Mouse (Mus musculus) kidney, adult 18-20 months (tissue): ENCODE results near the gene Fau.

Experiments used
- DNase-seq: peaks from one replicate; pipeline ENCODE4 v3.0.0; 2021

The Fau gene

DNA sequence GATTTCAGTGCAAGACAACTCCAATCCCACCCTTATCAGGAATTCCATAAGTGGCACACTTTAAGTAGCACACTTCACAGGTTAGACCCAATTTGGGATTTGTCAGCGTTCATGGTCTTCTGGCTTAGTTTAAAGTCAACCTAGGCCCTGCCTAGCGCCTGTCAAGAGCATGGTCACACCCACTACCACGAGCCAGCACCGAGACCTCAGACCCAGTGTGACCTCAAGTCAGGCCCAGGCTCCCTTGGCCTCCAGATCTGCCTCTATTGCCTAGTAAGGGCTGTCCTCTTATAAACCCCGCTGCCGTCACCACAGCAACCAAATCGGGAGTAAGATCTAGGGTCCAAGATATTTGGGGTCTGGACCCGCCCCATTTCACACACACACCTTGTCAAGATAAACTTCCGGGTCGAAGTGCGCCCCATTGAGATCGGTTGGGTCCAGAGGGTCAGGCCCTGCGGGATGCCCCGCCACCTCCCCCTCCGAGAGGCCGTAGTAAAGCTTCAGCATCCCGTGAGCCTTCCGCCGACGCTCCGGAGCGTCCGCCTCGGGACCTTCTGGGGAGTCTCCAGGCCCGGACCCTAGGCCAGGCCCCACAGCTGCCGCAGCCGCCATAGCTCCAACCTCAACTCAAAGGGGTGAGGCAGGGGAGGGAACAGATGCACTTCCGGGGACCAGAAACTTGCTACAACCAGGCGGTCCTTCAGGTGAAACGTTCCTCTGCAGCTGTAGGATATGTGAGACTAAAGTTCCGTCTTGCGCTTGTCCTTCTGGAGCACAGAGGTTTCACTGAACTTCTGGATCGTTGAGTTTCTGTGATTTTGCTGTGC is 19.1 kb downstream of the Fau start, which contains the start of gene Vps51:
TSS of gene Vps51 (minus strand) at position 668 of the 830 bp plus-strand sequence.
- DNase-seq = peak; percentile 91

DNA sequence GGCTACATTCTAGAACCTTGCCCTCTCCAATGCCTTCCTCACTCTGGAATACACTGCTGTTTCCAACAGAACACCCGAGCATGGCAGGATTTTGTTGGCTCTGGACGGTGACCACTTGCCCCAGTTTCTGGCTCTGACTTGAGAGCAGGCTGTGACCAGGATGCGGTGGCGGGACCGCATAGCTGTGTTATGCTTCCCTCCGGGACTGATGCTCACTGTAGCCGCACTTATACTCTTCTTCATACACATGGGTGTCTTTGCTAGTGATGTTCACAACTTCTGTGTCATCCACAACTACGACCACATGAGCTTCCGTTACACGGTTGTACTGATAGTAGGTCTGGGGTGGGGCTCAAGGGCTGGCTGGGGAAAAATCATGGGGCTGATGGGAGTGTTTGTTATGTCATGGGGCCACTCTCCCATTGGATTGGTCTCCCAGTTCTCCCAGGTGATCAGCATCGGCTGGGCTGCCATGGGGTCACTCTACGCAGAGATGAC is 22.4 kb downstream of the Fau start, which contains the start of gene Tmem262:
TSS of gene Tmem262 (plus strand) at position 51 of the 498 bp plus-strand sequence.
- no peak for DNase-seq

DNA sequence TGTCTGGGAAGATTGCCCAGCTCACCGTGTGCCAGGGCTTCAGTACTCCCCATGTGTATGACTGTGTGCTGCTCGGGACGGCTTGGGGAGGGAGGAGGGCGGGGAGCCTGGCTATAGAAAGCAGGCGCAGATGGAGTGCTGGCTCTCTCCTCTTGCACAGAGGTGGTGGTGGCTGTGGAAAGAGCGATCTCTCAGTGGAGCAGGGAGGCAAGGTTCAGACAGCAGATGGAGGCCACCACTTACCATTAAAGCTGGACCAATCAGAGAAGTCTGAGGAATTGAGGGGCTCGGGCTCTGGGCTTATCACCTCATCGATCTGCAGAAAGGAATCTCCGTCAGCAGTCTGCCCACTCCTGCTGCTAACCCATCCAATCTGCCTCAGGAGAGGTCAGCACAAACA is 24.5 kb downstream of the Fau start, which contains the start of gene Gm28374:
TSS of gene Gm28374 (minus strand) at position 101 of the 400 bp plus-strand sequence.
- no peak for DNase-seq

- peak; percentile 97 for DNase-seq
Measured at GRCm38 (mm10) chr19:6084478-6085248, 27.0 kb downstream of the Fau start, which contains the start of the genes Zfpl1 and Cdca5. Gene Zfpl1, minus strand, starts transcription at chr19:6084956. Gene Cdca5, plus strand, starts transcription at chr19:6084983.

DNA sequence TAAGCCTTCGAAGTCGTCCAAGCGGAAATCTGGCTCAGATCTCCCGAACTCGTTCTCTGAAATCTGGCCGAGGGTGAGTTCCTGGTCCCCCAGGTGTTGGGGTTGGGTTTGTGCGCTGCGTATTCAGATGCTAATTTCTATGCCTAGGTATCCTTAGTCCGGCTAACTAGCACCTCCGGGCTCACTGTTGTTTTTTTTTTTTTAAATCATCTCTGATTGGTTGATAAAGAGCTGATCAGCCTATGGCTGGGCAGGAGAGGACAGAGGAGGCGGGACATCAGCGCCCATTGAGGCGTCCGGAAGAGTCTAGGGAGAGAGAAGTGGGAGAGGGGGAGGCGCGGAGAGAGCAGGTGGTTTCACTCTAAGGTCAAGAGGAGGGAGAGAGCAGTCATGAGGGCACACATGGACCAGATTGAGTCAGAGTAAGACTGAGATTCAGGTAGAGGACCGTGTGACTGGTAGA is 27.8 kb downstream of the Fau start:
- DNase-seq = peak; percentile 52

GRCm38 (mm10) chr19:6088841-6089240 is 31.2 kb downstream of the Fau start:
- DNase-seq = no peak

GRCm38 (mm10) chr19:6094119-6094518 is 36.5 kb downstream of the Fau start, which contains the start of gene AC131692.1:
Gene AC131692.1, plus strand, starts transcription at chr19:6094419.
- no peak for DNase-seq

DNA sequence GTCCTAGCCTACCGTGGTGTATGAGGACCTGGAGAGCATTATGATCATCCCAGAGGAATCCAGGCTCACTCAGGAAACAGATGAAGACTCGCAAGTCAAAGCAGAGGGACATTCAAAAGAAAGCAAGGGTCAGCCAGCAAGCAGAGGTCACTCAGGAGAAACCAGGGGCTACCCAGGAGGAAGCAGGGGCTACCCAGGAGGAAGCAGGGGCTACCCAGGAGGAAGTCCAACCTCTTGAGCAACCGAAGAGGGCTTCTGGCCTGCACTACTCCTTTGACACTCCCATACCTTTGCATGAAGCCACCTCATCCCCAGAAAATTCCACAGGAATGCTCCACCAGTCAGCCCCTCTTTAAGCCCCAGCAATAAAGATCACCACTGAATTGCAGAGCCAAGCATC is 40.2 kb downstream of the Fau start:
- DNase-seq = no peak

DNA sequence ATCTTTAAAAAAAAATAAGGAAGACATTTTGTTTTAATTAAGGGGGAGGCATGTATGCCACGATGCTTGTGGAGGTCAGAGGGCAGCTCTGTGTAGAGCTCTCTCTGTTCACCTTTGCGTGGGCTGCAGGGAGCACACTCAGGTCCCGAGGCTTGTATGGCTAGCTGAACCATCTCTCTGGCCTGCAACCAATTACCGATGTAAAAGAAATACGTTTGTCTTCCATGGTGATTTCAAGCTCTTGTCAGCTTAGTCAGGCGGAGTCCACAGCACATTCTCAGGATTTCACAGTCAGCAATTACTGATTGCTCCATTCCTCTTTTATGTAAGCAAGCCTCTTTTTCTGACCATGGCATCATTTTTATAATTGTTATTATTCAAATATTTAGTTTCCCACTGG is 43.5 kb downstream of the Fau start:
- DNase-seq = no peak

DNA sequence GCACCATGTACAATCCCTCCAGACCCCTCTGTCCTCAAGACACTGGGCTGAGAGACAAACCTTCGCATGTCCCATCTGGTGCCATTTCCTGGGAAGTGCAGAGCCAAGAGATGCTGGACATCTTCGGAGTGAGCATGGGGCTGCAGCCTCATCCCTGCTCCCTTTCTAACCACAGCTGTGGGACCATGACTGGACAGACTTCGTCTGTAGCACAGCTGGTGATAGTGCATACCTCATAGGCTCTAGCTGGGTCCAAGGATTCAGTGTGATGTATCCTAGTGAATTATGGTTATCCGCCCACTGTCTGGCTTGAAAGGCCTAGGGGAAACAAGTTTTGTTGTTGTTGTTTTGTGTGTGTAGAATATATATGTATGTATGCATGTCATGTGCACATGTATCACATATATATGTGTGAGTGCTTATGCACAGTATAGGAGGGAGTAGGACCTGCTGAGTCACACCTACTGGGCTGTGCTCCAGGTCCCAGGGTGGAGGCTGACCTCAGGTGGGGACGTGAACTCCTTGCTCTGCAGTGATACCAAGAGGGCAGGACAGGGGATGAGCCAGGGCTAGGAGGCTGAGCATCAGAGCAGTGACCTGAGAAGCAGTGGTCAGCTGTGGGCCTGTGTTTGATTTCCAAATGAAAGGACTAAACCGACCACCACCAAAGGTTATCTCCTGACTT is 44.7 kb downstream of the Fau start:
- DNase-seq = no peak

DNA sequence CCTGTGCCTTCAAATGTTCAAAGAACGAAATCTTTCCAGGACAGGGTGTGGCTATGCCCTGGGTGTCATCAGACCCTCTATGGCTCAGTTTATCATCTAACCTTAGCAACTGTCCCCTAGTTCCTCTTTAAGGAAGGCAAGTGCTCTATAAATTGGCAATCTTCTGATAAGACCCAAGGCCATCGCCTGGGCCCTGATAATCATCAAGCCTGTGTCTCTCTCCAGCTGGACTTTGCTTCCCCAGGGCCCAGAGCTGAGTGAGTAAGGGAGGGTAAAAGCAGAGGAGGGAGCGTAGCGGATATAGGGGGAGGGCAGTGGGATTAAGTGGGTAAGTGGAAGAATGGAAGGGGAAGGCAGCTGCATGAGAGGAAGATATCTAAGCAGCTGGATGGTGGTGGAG is 46.8 kb downstream of the Fau start:
- no peak for DNase-seq

GRCm38 (mm10) chr19:6105586-6105985 is 47.9 kb downstream of the Fau start, which contains the start of gene Naaladl1:
Gene Naaladl1, plus strand, starts transcription at chr19:6105782.
- DNase-seq = peak; percentile 33
